Mouse (Mus musculus): ENCODE results near the gene Cib1.

- TF ChIP-seq CTCF (conservative IDR thresholded peaks at IDR 0.05; ENCODE audit: low read length): no peak
- no peak for TF ChIP-seq NANOG (IDR thresholded peaks at IDR 0.05; ENCODE audit: borderline replicate concordance, low read length)
Observed at GRCm38 (mm10) chr7:80213604-80214003, 19.0 kb downstream of the Cib1 start.
